Mouse (Mus musculus) cerebellum, postnatal 4 days (tissue): Measurements from ENCODE around the gene Btg4.
A peak's percentile ranks its signal among the peaks of the same experiment; 100 is the strongest.

Experiments
- DNase-seq, 2 experiments: peaks; one replicate each; pipeline ENCODE4 v3.0.0; 2022; ENCODE audit warnings: low spot score in 2 of 2, mixed read lengths in 1 of 2

The Btg4 gene

DNA sequence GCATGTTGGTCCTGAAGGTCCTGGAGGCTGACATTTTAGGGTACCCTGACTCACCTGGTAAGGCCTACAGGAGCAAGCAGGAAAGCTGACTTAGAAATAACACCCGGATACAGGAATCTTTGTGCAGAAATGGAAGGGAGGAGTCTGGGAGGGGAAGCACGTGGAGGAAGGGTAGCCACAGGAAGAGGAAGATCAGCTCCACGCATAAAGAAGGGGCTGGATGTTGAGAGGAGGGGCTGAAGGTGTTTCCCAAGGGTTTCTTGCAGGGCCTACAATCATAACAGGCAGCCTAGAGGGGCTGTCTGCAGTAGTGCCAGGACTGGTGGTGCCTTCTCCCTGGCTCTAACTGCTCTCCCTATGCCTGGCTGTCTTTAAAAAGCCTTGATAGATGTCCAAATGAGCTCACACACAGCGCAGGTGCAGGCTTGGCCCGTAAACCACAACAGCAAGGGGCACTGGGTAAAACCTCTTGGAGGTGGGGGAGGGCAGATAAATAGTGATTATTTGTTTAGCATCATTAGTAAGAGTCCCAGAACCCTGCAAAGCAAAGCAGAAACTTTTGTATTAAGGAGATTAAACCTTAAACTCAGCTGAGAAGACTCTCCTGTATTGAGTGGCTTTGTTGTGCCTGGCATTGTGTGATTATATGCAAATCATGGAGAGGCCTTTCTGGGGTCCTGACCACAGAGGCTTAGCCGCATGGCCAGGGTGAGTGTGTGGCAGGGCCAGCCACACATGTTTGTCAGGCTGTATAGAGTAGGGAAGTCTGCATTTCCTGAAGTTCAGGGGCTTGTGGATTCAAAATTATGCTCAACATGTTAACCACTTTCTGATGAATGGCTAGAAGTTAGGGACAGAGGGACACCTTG is 104.8 kb downstream of the Btg4 start, which contains the start of gene Gm32742:
TSS of gene Gm32742 (minus strand) at position 206 of the 869 bp plus-strand sequence.
- DNase-seq, result peak in 1 of 2 experiments; percentile 29

DNA sequence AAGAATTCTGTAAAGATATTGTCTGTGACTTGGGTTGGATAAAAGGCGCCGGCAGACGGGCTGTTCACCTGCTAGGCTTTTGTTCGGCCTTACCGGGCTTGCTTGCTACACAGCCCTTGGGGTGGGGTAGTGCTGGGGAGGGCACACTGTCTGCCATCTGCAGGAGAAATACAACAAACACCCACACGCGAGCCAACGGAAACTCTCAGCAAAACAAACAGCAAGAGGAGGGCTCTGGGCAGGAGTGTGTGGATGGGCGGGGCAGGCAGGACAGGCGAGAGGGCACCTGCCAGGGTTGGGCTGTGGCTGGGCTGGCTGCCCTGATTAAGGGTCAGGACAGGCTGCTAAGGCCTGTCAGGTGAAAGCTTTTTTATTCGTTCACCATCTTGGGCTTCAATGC is 107.3 kb downstream of the Btg4 start:
- DNase-seq, result no peak

DNA sequence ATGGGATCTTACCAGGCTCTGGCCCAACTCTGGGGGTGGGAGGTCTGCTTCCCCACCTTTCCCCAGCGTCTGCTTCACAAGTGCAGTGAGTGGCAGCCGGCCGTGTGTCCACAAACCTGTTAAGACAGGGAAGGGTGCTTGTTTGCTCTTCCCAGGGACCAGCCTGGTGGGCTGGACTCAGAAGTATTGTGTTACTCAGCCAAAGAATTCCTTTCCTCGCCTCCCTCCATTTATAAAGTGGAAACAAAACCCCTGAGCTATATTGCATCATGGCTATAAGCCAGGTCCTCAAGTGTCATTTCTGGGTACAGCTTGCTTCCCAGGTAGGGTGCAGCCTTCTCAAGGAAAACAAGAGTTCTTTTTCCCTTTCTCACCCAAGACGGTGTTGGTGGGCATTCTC is 108.0 kb downstream of the Btg4 start:
- no peak for DNase-seq

DNA sequence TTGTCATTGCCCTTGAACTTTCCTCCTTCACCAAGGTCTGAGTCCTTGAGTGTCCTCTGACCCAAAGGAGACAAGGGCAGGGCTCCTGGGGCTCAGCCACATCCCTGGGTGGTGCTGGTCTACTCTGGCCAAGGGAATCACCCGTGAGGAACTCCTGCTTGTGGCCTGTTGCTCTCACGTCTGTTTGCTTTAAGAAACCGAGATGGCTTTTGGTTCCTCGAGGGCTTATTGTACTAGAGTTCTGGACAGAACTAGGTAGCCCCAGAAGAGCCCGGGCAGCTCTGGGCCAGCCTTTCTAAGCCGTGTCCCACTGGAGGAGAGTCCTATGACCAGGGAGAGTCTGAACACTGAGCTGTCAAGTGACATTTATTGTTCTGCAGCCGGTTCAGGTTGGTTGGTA is 108.4 kb downstream of the Btg4 start:
- DNase-seq, result no peak
